Mouse (Mus musculus): Measurements from ENCODE around the gene Tmigd3. TPM values are rescaled to one million over a fixed set of nuclear protein-coding genes. Genes with fewer than 3 reads are reported as not detected.

The Tmigd3 gene
- polyA plus RNA-seq, 1 experiment from 2014 or later: 0.44 TPM

GRCm38 (mm10) chr3:105932240-105933071 is 61.8 kb downstream of the Tmigd3 start, which contains the start of gene I830077J02Rik:
Gene I830077J02Rik (minus strand): TSS chr3:105932664.
- Histone ChIP-seq H3K9ac (ENCODE audit: low read depth, low read length) (no peak within 1 kb of the TSS), H3K27me3 (replicated peaks; ENCODE audit: control insufficient read depth, insufficient read depth, low read length) (no peaks in the 10 kb centered on the region), H3K4me3 (ENCODE audit: low read depth, low read length) (no peak within 1 kb of the TSS), H3K36me3 (ENCODE audit: control insufficient read depth, insufficient read depth) (peaks cover 1% of the 10 kb centered on the region; the same call in 1 of the 2 replicates), H3K9me3 (ENCODE audit: control insufficient read depth) (no peaks in the 10 kb centered on the region), H3K4me1 (replicated peaks; ENCODE audit: control insufficient read depth, insufficient read depth, low read length) (no peaks in the 10 kb centered on the region), H3K4me2 (replicated peaks; ENCODE audit: low read depth) (no peak within 1 kb of the TSS), H3K27ac (ENCODE audit: low read depth, low read length) (no peak within 1 kb of the TSS)
- 78% methylated on average over 8 of the region's 8 CpGs for WGBS
- TF ChIP-seq CTCF (IDR thresholded peaks at IDR 0.05; ENCODE audit: low read depth): no peak
- ATAC-seq: no peak

GRCm38 (mm10) chr3:105933926-105934325 is 63.2 kb downstream of the Tmigd3 start:
- H3K27me3 ChIP-seq (replicated peaks; ENCODE audit: control insufficient read depth, insufficient read depth, low read length): no peaks in the 10 kb centered on the region
- no peak overlapping the region for H3K9ac ChIP-seq (ENCODE audit: low read depth, low read length)
- H3K36me3 ChIP-seq (ENCODE audit: control insufficient read depth, insufficient read depth): peaks cover 7% of the 10 kb centered on the region; the same call in 1 of the 2 replicates
- H3K4me3 ChIP-seq (ENCODE audit: low read depth, low read length): no peak overlapping the region
- WGBS: 89% methylated on average over 6 of the region's 6 CpGs
- TF ChIP-seq CTCF (IDR thresholded peaks at IDR 0.05; ENCODE audit: low read depth): no peak
- no peak for ATAC-seq
- H3K4me2 ChIP-seq (replicated peaks; ENCODE audit: low read depth): no peak overlapping the region
- H3K4me1 ChIP-seq (replicated peaks; ENCODE audit: control insufficient read depth, insufficient read depth, low read length): no peaks in the 10 kb centered on the region
- H3K27ac ChIP-seq (ENCODE audit: low read depth, low read length): no peak overlapping the region
- H3K9me3 ChIP-seq (ENCODE audit: control insufficient read depth): no peaks in the 10 kb centered on the region

- Histone ChIP-seq H3K4me1 (replicated peaks; ENCODE audit: control insufficient read depth, insufficient read depth, low read length) (no peaks in the 10 kb centered on the region), H3K4me3 (ENCODE audit: low read depth, low read length) (no peak overlapping the region), H3K36me3 (ENCODE audit: control insufficient read depth, insufficient read depth) (peaks cover 7% of the 10 kb centered on the region; the same call in 1 of the 2 replicates), H3K27me3 (replicated peaks; ENCODE audit: control insufficient read depth, insufficient read depth, low read length) (no peaks in the 10 kb centered on the region), H3K4me2 (replicated peaks; ENCODE audit: low read depth) (no peak overlapping the region), H3K9me3 (ENCODE audit: control insufficient read depth) (no peaks in the 10 kb centered on the region), H3K9ac (ENCODE audit: low read depth, low read length) (no peak overlapping the region), H3K27ac (ENCODE audit: low read depth, low read length) (no peak overlapping the region)
- ATAC-seq: no peak
- TF ChIP-seq CTCF (IDR thresholded peaks at IDR 0.05; ENCODE audit: low read depth): no peak
- WGBS: 79% methylated on average over 5 of the region's 5 CpGs
Observed at GRCm38 (mm10) chr3:105935033-105935432, 64.3 kb downstream of the Tmigd3 start.

- no peaks in the 10 kb centered on the region for H3K9me3 ChIP-seq (ENCODE audit: control insufficient read depth)
- H3K36me3 ChIP-seq (ENCODE audit: control insufficient read depth, insufficient read depth): peaks cover 14% of the 10 kb centered on the region; the same call in 1 of the 2 replicates
- TF ChIP-seq CTCF (IDR thresholded peaks at IDR 0.05; ENCODE audit: low read depth): no peak
- no peaks in the 10 kb centered on the region for H3K27me3 ChIP-seq (replicated peaks; ENCODE audit: control insufficient read depth, insufficient read depth, low read length)
- no peak overlapping the region for H3K9ac ChIP-seq (ENCODE audit: low read depth, low read length)
- no peak for ATAC-seq
- H3K4me2 ChIP-seq (replicated peaks; ENCODE audit: low read depth): no peak overlapping the region
- H3K4me1 ChIP-seq (replicated peaks; ENCODE audit: control insufficient read depth, insufficient read depth, low read length): no peaks in the 10 kb centered on the region
- 80% methylated on average over 4 of the region's 4 CpGs for WGBS
- no peak overlapping the region for H3K4me3 ChIP-seq (ENCODE audit: low read depth, low read length)
- H3K27ac ChIP-seq (ENCODE audit: low read depth, low read length): no peak overlapping the region
Observed at GRCm38 (mm10) chr3:105936111-105936510, 65.4 kb downstream of the Tmigd3 start.

GRCm38 (mm10) chr3:105951348-105951747 is 80.6 kb downstream of the Tmigd3 start:
- Histone ChIP-seq H3K27ac (ENCODE audit: low read depth, low read length) (no peak overlapping the region), H3K4me3 (ENCODE audit: low read depth, low read length) (no peak overlapping the region), H3K4me2 (replicated peaks; ENCODE audit: low read depth) (no peak overlapping the region), H3K9ac (ENCODE audit: low read depth, low read length) (no peak overlapping the region), H3K36me3 (ENCODE audit: control insufficient read depth, insufficient read depth) (peaks cover 55% of the 10 kb centered on the region), H3K27me3 (replicated peaks; ENCODE audit: control insufficient read depth, insufficient read depth, low read length) (no peaks in the 10 kb centered on the region), H3K4me1 (replicated peaks; ENCODE audit: control insufficient read depth, insufficient read depth, low read length) (no peaks in the 10 kb centered on the region), H3K9me3 (ENCODE audit: control insufficient read depth) (no peaks in the 10 kb centered on the region)
- no peak for ATAC-seq
- WGBS: 95% methylated on average over 7 of the region's 7 CpGs
- no peak for TF ChIP-seq CTCF (IDR thresholded peaks at IDR 0.05; ENCODE audit: low read depth)

GRCm38 (mm10) chr3:105957235-105957634 is 86.5 kb downstream of the Tmigd3 start:
- peak; percentile 31; the same call in 1 of the 2 replicates for TF ChIP-seq CTCF (IDR thresholded peaks at IDR 0.05; ENCODE audit: low read depth)
- Histone ChIP-seq H3K36me3 (ENCODE audit: control insufficient read depth, insufficient read depth) (peaks cover 22% of the 10 kb centered on the region), H3K4me3 (ENCODE audit: low read depth, low read length) (no peak overlapping the region), H3K4me1 (replicated peaks; ENCODE audit: control insufficient read depth, insufficient read depth, low read length) (no peaks in the 10 kb centered on the region; the same call in 1 of the 2 replicates), H3K27ac (ENCODE audit: low read depth, low read length) (no peak overlapping the region), H3K4me2 (replicated peaks; ENCODE audit: low read depth) (no peak overlapping the region; the same call in 1 of the 2 replicates), H3K9me3 (ENCODE audit: control insufficient read depth) (no peaks in the 10 kb centered on the region), H3K27me3 (replicated peaks; ENCODE audit: control insufficient read depth, insufficient read depth, low read length) (no peaks in the 10 kb centered on the region), H3K9ac (ENCODE audit: low read depth, low read length) (no peak overlapping the region)
- no peak for ATAC-seq
- WGBS: 90% methylated on average over 1 of the region's 1 CpGs
